Mouse (Mus musculus): ENCODE data around the gene Mt3. TPM values are rescaled to one million over a fixed set of nuclear protein-coding genes. Genes with fewer than 3 reads are reported as not detected.

The Mt3 gene
- not detected for total RNA-seq (2023)

DNA sequence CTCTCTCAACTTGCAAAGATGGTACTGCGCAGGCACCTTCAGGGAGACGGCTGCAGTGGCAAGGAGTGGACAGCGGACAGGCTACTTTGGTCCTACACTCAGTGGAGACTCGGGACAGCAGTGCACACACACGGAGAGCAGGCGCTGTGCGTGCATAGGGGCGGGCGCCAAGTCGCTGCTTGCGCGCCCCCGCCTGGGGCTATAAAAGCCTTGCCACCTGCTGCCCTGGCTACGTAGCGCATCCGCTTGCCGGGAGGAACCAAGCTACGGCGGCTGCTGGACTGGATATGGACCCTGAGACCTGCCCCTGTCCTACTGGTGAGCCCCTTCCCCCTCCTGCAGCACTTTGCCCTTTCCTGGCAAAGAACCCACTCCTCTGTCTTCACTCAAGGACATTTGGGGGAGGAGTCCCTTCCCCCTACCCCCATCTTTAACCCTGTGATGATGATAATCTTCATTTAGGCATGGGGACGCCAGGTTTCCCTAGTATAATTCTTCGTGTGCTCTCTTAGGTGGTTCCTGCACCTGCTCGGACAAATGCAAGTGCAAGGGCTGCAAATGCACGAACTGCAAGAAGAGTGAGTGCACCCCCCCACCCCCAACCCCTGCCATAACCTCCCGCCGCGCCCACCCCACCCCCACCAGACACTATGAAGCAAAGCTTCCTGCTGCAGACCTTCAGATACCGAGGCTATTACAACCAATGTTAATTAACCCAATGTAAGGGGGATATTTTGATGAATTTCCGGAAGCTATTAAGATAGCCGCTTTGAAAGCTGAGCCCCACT is at the start of gene Mt3:
Gene Mt3, plus strand, starts transcription at position 95 of the 788 bp plus-strand sequence.

DNA sequence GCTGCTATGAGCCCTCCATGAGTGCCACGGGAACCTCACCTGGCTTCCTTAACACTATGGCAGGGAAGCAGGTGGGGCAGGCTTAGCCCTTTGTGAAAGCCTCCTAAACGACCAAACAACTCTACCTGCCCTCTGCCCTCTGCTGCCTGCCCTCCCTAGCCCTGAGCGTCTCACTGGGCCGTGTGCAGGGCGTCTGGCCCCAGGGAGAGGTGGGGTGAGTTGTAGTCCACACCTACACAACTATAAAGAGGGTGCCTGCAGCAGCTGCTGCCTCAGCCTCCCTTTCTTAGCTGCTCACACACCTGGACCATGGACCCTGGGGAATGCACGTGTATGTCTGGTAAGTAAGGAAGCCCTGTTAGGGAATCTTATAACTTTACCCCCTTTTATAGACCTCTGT is 15.5 kb upstream of the Mt3 start, which contains the start of gene Mt4:
Gene Mt4, plus strand, starts transcription at position 265 of the 400 bp plus-strand sequence.

DNA sequence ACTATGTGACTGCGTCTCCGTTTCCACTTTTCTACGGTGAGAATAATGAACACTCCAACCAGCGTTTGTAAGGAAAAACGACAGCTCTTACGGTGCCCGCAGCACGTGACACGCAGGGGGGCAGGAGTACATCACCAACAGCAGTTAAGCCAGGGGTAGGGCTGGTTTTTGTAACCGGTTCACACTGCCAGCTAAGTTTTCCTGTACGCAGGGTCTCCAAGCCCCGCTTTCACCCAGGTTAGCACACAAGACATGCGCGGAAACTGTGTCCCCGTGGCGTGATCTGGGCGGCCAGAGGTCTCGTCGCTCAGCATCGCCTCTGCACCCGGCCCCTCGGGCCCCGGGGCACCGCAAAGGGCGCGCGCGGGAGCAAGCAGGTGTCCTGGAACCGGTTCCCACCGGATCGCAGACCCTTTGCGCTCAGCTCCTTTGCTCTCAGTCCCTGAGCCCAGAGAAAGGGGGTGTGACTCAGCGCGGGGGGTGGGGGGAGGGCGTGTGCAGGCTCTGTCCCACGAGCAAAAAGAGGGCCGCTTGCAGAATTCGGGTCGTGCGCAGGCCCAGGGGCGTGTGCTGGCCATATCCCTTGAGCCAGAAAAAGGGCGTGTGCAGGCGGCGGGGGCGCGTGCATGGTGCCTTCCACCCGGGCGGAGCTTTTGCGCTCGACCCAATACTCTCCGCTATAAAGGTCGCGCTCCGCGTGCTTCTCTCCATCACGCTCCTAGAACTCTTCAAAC is 19.8 kb downstream of the Mt3 start, which contains the start of gene Mt2:
Gene Mt2, plus strand, starts transcription at position 590 of the 734 bp plus-strand sequence.

DNA sequence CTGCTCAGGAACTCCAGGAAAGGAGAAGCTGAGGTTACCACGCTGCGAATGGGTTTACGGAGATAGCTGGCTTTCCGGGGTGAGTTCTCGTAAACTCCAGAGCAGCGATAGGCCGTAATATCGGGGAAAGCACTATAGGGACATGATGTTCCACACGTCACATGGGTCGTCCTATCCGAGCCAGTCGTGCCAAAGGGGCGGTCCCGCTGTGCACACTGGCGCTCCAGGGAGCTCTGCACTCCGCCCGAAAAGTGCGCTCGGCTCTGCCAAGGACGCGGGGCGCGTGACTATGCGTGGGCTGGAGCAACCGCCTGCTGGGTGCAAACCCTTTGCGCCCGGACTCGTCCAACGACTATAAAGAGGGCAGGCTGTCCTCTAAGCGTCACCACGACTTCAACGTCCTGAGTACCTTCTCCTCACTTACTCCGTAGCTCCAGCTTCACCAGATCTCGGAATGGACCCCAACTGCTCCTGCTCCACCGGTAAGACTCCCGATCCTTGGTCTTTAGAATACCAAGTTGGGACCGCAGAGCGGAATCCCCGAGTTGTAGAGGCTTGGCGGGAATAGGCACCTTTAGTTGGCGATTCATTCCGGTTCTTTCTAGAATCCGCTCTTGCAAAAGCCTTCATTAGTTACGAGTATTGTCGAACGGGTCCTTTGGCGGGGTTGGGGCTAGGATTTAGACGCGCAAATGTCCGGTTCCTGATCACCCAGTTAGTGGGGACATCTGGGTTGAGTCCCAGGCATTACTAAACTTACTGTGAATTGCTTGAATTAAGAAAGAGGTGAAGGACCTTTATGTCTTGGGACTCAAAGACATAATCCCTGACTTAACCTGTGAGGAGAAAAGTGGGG is 26.7 kb downstream of the Mt3 start, which contains the start of gene Mt1:
Gene Mt1, plus strand, starts transcription at position 226 of the 856 bp plus-strand sequence.

Other genes starting within 250 kb of the Mt3 start
- gene Amfr, start 139.8 kb upstream of the Mt3 start, total RNA-seq (2023), result 60.8 TPM
- 58.4 TPM for gene Nudt21, start 115.6 kb upstream of the Mt3 start, total RNA-seq (2023)
- gene Ogfod1, start 115.4 kb upstream of the Mt3 start, total RNA-seq (2023), result 11.3 TPM
- 20.0 TPM for gene Bbs2, start 53.7 kb upstream of the Mt3 start, total RNA-seq (2023)
- gene Mt4, start 15.4 kb upstream of the Mt3 start, total RNA-seq (2023), result not detected
- gene Mt2, start 20.1 kb downstream of the Mt3 start, total RNA-seq (2023), result not detected
- 5.0 TPM for gene Mt1, start 26.5 kb downstream of the Mt3 start, total RNA-seq (2023)
- 30.6 TPM for gene Nup93, start 62.0 kb downstream of the Mt3 start, total RNA-seq (2023)
- 0.26 TPM for gene Slc12a3, start 176.6 kb downstream of the Mt3 start, total RNA-seq (2023)
- gene Herpud1, start 233.8 kb downstream of the Mt3 start, total RNA-seq (2023), result 183 TPM